Mouse (Mus musculus) liver, embryonic 13.5 days (tissue): ENCODE data around the gene Fxr1. TPM values are rescaled to one million over a fixed set of nuclear protein-coding genes. Genes with fewer than 3 reads are reported as not detected.

Experiments used
- ATAC-seq: fragments of 200-750 bp; cut with Nextera tagmentation; 2 replicates; pipeline ENCODE4 v1.8.0; 2017; ENCODE audit warnings: low read depth, mild to moderate bottlenecking, moderate number of reproducible peaks, moderate library complexity
- DNase-seq: peaks from one replicate; pipeline ENCODE4 v3.0.0; 2022
- H3K27ac ChIP-seq: fragments of 300-500 bp; sonication (generic); 2 replicates; pipeline ENCODE4 v1.5.1; 2015; ENCODE audit warnings: moderate library complexity, mild to moderate bottlenecking, inconsistent platforms
- H3K27me3 ChIP-seq: fragments of 300-500 bp; sonication (generic); 2 replicates; pipeline ENCODE4 v1.6.1; 2015; ENCODE audit warnings: mild to moderate bottlenecking, inconsistent platforms
- H3K36me3 ChIP-seq: fragments of 300-500 bp; sonication (generic); 2 replicates; pipeline ENCODE4 v1.6.1; 2015; ENCODE audit warnings: mild to moderate bottlenecking, inconsistent platforms
- H3K4me1 ChIP-seq: fragments of 300-500 bp; sonication (generic); replicated peaks from 2 replicates; pipeline ENCODE4 v1.6.1; 2015; ENCODE audit warnings: inconsistent platforms
- H3K4me2 ChIP-seq: fragments of 300-500 bp; sonication (generic); 2 replicates; pipeline ENCODE4 v1.6.1; 2015; ENCODE audit warnings: inconsistent platforms, mild to moderate bottlenecking, moderate library complexity
- H3K4me3 ChIP-seq: fragments of 300-500 bp; sonication (generic); replicated peaks from 2 replicates; pipeline ENCODE4 v1.5.1; 2015; ENCODE audit warnings: mild to moderate bottlenecking, inconsistent platforms
- H3K9ac ChIP-seq: fragments of 300-500 bp; sonication (generic); 2 replicates; pipeline ENCODE4 v1.6.1; 2015; ENCODE audit warnings: mild to moderate bottlenecking, inconsistent platforms
- H3K9me3 ChIP-seq: fragments of 300-500 bp; sonication (generic); replicated peaks from 2 replicates; pipeline ENCODE4 v1.6.1; 2016; ENCODE audit warnings: inconsistent platforms
- WGBS: fragments of 180-500 bp; shearing (Covaris S2); methylation state at CpG from one replicate; pipeline ENCODE4 v1.1.7; 2015; ENCODE audit not compliant: insufficient replicate concordance; 5-methylcytosine and 5-hydroxymethylcytosine counted together
- polyA plus RNA-seq: library from polyadenylated mRNA; unstranded; fragments of >200 nt; fragmentation: Nextera tagmentation; extraction: Ambion mirVana; gene quantifications from 2 replicates; pipeline ENCODE4 v1.2.1, GENCODE M21; 2015

The Fxr1 gene
- polyA plus RNA-seq, 1 experiment from 2014 or later, result 31.9 TPM

- ATAC-seq (no peak), DNase-seq (no peak)
- 58% methylated on average over 3 of the region's 3 CpGs for WGBS
- H3K27ac ChIP-seq, result no peak overlapping the region
- no peak overlapping the region for H3K9ac ChIP-seq
- H3K4me2 ChIP-seq, result no peak overlapping the region
- H3K36me3 ChIP-seq, result no peaks in the 10 kb centered on the region
- no peaks in the 10 kb centered on the region for H3K27me3 ChIP-seq
- H3K4me1 ChIP-seq, result peaks cover 6% of the 10 kb centered on the region; the same call in 1 of the 2 replicates
- H3K4me3 ChIP-seq, result no peak overlapping the region
- no peaks in the 10 kb centered on the region for H3K9me3 ChIP-seq
These were observed 12.9 kb upstream of the Fxr1 start for GRCm38 (mm10) chr3:34006824-34007223.

- peaks cover 6% of the 10 kb centered on the region; the same call in 1 of the 2 replicates for H3K4me1 ChIP-seq
- H3K4me2 ChIP-seq, result no peak overlapping the region
- H3K4me3 ChIP-seq, result no peak overlapping the region
- H3K27me3 ChIP-seq, result no peaks in the 10 kb centered on the region
- H3K36me3 ChIP-seq, result no peaks in the 10 kb centered on the region
- DNase-seq, result no peak
- H3K27ac ChIP-seq, result no peak overlapping the region
- no peak overlapping the region for H3K9ac ChIP-seq
- ATAC-seq, result no peak
- H3K9me3 ChIP-seq, result no peaks in the 10 kb centered on the region
- WGBS, result 68% methylated on average over 4 of the region's 4 CpGs
These were observed 12.1 kb upstream of the Fxr1 start for GRCm38 (mm10) chr3:34007611-34008010.

- ATAC-seq (no peak), DNase-seq (no peak)
- Histone ChIP-seq H3K9me3 (no peaks in the 10 kb centered on the region), H3K27ac (no peak overlapping the region), H3K4me3 (no peak overlapping the region), H3K4me2 (no peak overlapping the region), H3K4me1 (peaks cover 6% of the 10 kb centered on the region; the same call in 1 of the 2 replicates), H3K9ac (no peak overlapping the region), H3K27me3 (no peaks in the 10 kb centered on the region), H3K36me3 (no peaks in the 10 kb centered on the region)
- WGBS, result 67% methylated on average over 6 of the region's 6 CpGs
These were observed 11.6 kb upstream of the Fxr1 start for GRCm38 (mm10) chr3:34008191-34008590.

GRCm38 (mm10) chr3:34020382-34021258 is 877 bp downstream of the Fxr1 start:
- no peak for DNase-seq
- peak overlapping the region; percentile 97 for H3K4me3 ChIP-seq

GRCm38 (mm10) chr3:34021259-34021828 is 1.6 kb downstream of the Fxr1 start:
- no peak for DNase-seq
- no peaks in the 10 kb centered on the region for H3K27me3 ChIP-seq
- 24% methylated on average over 4 of the region's 4 CpGs for WGBS
- no peaks in the 10 kb centered on the region for H3K9me3 ChIP-seq
- peak overlapping the region; percentile 97 for H3K4me3 ChIP-seq
- no peak for ATAC-seq
- H3K4me1 ChIP-seq, result peaks cover 34% of the 10 kb centered on the region
- no peak overlapping the region; the same call in 1 of the 2 replicates for H3K27ac ChIP-seq
- H3K4me2 ChIP-seq, result peak overlapping the region; percentile 90
- H3K36me3 ChIP-seq, result no peaks in the 10 kb centered on the region
- H3K9ac ChIP-seq, result peak overlapping the region; percentile 98

More at GRCm38 (mm10) chr3:34020382-34021258, 877 bp downstream of the Fxr1 start:
- peaks cover 32% of the 10 kb centered on the region for H3K4me1 ChIP-seq
- H3K27me3 ChIP-seq, result no peaks in the 10 kb centered on the region
- peak overlapping the region; percentile 98 for H3K9ac ChIP-seq
- peak overlapping the region; percentile 90 for H3K4me2 ChIP-seq
- 0% methylated on average over 55 of the region's 70 CpGs for WGBS
- H3K36me3 ChIP-seq, result no peaks in the 10 kb centered on the region
- ATAC-seq, result no peak; the same call in 1 of the 2 replicates
- H3K27ac ChIP-seq, result peak overlapping the region; percentile 89
- H3K9me3 ChIP-seq, result no peaks in the 10 kb centered on the region

GRCm38 (mm10) chr3:34028935-34029334 is 9.2 kb downstream of the Fxr1 start:
- H3K4me2 ChIP-seq, result no peak overlapping the region
- H3K4me1 ChIP-seq, result peaks cover 31% of the 10 kb centered on the region
- DNase-seq (no peak), ATAC-seq (no peak)
- no peaks in the 10 kb centered on the region for H3K9me3 ChIP-seq
- no peaks in the 10 kb centered on the region for H3K36me3 ChIP-seq
- no peaks in the 10 kb centered on the region for H3K27me3 ChIP-seq
- no peak overlapping the region for H3K4me3 ChIP-seq
- H3K9ac ChIP-seq, result no peak overlapping the region
- no peak overlapping the region for H3K27ac ChIP-seq

- Histone ChIP-seq H3K9me3 (no peaks in the 10 kb centered on the region), H3K4me1 (peaks cover 40% of the 10 kb centered on the region), H3K36me3 (no peaks in the 10 kb centered on the region), H3K27me3 (no peaks in the 10 kb centered on the region), H3K27ac (no peak overlapping the region), H3K4me2 (no peak overlapping the region), H3K4me3 (no peak overlapping the region), H3K9ac (no peak overlapping the region)
- DNase-seq (no peak), ATAC-seq (no peak)
- WGBS, result 38% methylated on average over 3 of the region's 3 CpGs
These were observed 10.9 kb downstream of the Fxr1 start for GRCm38 (mm10) chr3:34030601-34031000.

- no peak overlapping the region for H3K27ac ChIP-seq
- no peaks in the 10 kb centered on the region for H3K9me3 ChIP-seq
- no peaks in the 10 kb centered on the region for H3K27me3 ChIP-seq
- peaks cover 45% of the 10 kb centered on the region for H3K4me1 ChIP-seq
- 0 out of 2 replicates have a peak, but pooled peaks cover 3% of the 10 kb centered on the region for H3K36me3 ChIP-seq
- no peak overlapping the region for H3K4me3 ChIP-seq
- H3K9ac ChIP-seq, result no peak overlapping the region
- no peak for DNase-seq
- H3K4me2 ChIP-seq, result no peak overlapping the region
- ATAC-seq, result no peak
- 62% methylated on average over 3 of the region's 3 CpGs for WGBS
These were observed 14.1 kb downstream of the Fxr1 start for GRCm38 (mm10) chr3:34033720-34034364.

GRCm38 (mm10) chr3:34034803-34035202 is 15.1 kb downstream of the Fxr1 start:
- Histone ChIP-seq H3K27ac (no peak overlapping the region), H3K4me3 (no peak overlapping the region)
- no peak for ATAC-seq

GRCm38 (mm10) chr3:34035706-34036105 is 16.0 kb downstream of the Fxr1 start:
- Histone ChIP-seq H3K27ac (no peak overlapping the region), H3K9me3 (no peaks in the 10 kb centered on the region), H3K4me1 (peaks cover 34% of the 10 kb centered on the region), H3K36me3 (peaks cover 6% of the 10 kb centered on the region), H3K4me3 (no peak overlapping the region), H3K4me2 (no peak overlapping the region), H3K9ac (no peak overlapping the region), H3K27me3 (no peaks in the 10 kb centered on the region)
- ATAC-seq (no peak), DNase-seq (no peak)
- WGBS, result 88% methylated on average over 3 of the region's 3 CpGs

More at GRCm38 (mm10) chr3:34034803-34035202, 15.1 kb downstream of the Fxr1 start:
- H3K9ac ChIP-seq, result no peak overlapping the region
- no peaks in the 10 kb centered on the region for H3K27me3 ChIP-seq
- peaks cover 40% of the 10 kb centered on the region for H3K4me1 ChIP-seq
- H3K36me3 ChIP-seq, result peaks cover 3% of the 10 kb centered on the region; the same call in 1 of the 2 replicates
- WGBS, result 73% methylated on average over 1 of the region's 1 CpGs
- no peak overlapping the region for H3K4me2 ChIP-seq
- DNase-seq, result no peak
- no peaks in the 10 kb centered on the region for H3K9me3 ChIP-seq

- DNase-seq (no peak), ATAC-seq (no peak)
- Histone ChIP-seq H3K27me3 (no peaks in the 10 kb centered on the region), H3K4me1 (peaks cover 3% of the 10 kb centered on the region; the same call in 1 of the 2 replicates), H3K36me3 (peaks cover 37% of the 10 kb centered on the region), H3K27ac (no peak overlapping the region), H3K4me2 (no peak overlapping the region), H3K4me3 (no peak overlapping the region), H3K9ac (no peak overlapping the region), H3K9me3 (no peaks in the 10 kb centered on the region)
- 85% methylated on average over 4 of the region's 4 CpGs for WGBS
These were observed 22.2 kb downstream of the Fxr1 start for GRCm38 (mm10) chr3:34041990-34042389.
